Mouse (Mus musculus) ovary, postnatal 36 days (tissue): ENCODE results near the gene Gm20219.

Experiments
- DNase-seq: peaks from one replicate; pipeline ENCODE4 v3.0.0; 2022; ENCODE audit warnings: low spot score, mixed read lengths

Gene Gm20219

DNA sequence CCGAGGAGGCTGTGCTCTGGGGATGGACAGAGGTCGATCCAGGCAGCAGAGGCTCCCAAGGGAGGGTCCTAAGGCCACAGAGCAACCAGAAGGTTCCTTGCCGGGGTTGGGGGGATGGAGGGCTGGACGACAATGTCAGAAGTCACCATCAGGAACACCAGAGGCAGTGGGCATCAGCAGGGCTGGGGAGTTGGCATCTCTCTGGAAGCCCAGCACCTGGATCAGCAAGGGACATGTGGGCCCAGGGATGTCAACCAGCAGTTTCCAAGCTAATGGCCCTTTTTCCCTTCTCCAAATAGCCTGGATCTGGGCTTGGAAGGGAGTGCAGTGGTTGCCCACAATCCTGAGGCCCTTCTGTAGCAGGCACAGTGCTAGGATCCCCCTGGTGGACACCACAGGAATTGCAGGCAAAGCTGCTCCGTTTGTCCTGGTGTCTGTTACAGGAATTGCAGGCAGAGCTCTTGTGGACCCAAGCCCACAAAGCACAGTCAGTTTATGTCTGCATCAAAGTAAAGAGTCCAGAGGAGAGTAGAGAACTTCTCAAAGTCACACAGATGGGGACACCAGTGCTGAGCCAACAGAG, 1.3 kb downstream of the Gm20219 start:
- peak; percentile 55 for DNase-seq

DNA sequence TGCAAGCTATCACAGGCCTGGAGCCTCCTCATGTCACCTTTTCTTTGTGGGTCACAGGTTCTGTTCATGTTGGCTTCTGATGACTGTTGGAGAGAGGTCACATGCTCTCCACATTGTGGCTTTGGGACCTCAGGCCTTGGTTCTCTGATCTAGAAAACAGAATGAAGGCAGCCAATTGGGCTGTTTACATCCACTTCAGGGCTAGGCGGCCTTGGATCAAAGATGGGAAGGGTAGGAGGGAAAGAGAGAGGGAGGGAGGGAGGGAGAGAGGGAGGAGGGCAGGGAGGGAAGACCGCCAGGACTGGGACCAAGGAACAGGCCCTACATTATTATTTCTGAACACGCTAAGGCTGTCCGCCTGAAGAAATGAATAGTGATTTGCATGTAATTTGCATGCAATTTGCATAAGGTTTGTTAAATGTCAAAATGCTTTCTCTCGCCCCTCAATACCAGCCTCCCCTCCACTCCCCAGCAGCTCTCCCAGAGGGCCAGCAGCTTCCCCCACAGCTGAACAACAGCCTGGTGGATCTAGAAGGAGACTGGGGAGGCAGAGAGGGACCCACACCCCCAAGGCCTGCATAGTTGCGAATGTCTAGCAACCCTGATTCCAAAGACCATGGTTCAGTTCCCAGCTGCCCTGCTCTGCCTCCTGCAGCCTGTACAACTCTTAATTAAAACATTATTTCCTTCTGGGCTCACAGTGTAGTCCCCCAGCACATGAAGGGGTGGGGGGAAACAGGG, 2.2 kb downstream of the Gm20219 start:
- peak; percentile 4 for DNase-seq

DNA sequence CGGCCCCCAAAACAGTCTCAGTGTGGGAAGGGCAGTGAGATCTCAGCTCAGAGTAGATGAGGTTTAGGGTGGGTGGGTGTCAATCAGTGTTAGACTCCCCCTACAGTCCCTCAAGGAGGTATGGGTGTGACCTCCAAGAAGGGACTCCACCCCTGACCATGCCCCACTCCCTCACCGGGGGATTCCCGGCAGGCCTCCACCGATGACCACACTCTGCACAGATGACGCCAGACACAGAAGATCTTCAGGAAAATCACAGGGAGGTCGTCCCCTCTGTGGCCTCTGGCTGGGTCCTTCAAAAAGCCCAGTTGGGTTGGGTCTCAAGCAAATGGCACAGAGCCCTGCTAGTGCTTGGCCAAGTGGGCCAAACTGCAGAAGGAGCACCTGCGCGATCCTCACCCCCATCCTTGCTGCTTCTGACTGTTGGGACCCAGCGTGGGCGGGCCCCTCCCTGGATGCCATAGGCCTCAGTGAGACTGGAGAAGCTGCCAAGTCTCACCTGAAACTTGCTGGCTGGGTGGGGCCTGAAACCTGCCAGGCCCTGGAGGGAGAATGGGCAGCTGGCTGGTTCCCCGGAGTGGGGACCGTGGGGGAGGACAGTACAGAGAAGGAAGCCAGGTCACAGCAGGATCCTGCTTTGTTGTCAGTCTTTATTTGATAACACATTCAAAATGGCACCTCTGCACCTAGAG, 3.3 kb downstream of the Gm20219 start:
- peak; percentile 47 for DNase-seq

DNA sequence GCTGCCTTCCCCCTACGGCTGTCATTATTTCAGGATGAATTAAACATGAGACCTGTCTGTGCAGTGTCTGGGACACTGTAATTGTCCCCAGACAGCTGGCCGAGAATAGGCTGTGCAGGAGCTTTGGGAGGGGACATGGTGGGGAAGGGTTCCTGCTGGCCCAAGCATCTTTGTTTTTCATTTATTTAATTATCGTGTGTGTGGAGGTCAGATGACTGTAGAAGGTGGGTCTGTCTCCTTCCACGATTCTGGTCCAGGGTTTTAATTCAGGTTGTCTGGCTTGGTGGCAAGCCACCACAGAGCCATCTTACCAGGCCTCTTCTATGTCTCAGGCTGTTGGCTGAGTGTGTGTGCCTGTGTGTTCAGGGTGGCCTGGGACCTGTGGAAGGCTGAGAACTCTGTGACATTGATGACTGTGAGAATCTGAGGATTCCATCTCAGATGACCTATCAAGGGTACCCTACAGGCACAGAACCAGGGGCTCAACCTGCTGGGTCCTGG, 5.5 kb downstream of the Gm20219 start:
- no peak for DNase-seq

DNA sequence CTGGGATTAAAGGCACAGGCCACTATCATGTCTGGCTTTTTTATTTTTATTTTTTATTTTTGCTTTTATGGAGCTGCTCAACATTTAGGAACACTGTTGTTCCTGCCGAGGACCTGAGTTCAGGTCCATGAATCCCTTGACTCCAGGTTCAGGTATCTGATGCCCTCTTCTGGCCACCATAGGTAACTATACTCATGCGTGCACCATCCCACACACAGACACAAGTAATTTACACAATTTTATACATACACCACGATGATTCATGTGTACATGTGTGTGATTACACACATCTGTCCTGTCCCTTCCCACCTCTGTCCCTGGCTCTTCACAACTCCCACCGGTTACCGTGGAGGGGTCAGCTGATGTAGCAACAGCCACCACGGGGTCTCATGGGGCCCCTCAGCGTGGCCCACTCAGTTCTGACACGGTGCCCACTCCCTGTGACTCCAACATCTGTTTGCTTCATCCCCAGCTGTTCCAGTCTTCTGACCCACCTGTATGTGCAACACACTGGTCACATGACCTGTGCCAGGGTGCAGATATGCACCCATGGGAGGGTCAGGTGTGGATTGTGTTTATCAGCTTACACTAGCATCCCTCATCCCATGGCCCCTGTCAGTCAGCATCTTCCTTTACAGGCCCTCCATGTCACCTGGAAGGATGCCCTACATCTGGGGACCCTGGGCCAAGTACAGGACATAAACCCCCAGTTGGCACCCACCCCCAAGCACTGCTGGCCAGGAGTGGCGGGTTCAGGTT, 6.2 kb downstream of the Gm20219 start:
- DNase-seq: no peak

DNA sequence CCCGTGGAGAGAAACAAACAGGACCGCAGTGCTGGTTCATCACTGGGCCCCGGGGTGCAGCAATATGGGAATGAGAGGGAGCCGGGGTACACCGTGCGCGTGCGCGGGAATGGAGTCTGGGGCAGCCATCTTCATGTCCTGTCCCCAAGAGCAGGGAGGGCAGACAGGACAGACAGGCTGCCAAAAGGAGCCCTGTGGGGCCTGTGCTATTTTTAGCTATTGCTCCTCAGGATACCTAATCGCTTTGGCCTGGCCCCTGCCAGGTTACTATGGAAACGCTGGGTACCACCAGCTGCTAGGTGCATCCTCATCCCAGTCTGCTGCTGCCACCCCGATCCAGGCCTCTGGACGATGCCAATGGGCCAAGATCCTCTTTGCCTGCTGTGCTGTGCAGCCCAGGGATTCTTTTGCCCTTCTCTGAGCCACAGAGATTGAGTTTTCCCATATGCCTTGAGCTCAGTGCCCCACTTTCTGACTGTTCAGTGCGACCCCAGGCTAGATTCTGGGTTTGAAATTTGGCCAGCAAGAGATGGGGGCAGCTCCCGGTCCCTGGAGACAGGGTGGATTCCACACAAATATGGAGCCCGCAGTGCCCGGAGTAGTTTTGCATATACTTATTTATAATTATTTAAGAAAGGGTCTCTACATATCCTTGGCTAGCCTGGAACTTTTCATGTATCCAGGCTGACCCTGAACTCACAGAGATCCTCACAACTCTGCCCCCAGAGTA, 6.9 kb downstream of the Gm20219 start:
- no peak for DNase-seq

DNA sequence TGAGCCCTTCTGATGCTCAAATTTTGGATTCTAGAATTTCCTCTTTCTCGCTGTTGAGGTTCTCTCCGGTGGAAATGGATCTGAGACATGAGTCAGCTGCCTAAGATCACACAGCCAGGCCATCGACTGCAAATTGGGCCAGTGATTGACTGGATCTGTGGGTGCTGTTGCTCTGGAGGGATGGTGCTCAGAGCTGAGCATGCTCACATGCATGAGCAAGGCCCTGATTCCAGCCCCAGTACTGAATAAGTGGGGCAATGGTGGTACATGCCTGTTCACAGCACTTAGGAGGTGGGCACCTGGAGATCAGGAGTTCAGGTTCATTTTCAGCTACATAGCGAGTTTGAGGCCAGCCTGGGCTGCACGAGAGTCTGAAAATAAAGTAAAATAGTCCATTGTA, 7.6 kb downstream of the Gm20219 start:
- DNase-seq: no peak

DNA sequence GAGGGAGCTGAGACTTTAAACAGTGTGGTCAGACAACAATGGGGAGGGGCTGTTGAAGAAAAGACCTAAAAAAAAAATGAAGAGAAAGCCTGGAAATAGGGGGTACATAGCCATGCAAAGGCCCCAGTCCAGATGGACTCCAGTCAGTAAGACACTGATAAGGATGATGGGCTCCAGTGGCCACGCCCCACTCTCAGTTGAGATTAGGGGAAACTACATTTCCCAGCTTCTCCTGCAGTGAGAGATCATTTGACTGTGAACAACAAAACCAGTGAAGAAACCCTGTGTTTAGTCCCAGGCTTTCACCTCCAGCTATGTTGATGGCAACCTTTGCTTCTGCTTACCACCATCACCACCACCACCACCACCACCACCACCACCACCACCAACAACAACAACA, 8.2 kb downstream of the Gm20219 start:
- DNase-seq: no peak

DNA sequence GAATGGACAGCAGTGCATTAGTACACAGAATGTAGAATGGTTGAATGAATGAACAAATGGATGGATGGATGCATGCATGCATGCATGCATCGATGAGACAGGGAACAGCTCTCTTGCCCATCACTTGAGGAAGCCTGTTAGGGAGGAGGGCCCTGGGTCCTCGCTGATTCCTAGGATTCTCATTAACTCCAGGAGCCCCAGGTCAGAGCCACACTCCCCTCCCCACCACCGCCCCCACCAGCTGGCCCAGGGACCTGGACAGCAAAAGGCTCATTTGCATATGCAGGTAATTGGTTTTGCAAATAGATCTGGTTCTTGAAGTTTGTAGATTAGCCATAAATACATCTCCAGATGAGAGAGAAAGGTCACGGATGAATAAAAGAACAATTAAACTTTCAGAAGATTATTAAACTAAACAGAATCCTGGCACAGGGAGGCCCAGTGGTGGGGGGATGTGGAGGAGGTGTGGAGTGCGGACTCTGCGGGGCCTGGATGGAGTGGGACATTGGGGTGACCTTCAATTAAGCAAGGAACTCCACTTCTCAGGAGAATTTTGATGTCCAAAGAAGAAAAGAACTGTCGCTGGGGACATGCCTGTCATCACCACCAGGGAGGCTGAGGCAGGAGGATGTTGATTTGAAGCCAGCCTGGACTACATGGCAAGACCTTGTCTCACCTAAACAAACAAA, 9.3 kb downstream of the Gm20219 start:
- no peak for DNase-seq

DNA sequence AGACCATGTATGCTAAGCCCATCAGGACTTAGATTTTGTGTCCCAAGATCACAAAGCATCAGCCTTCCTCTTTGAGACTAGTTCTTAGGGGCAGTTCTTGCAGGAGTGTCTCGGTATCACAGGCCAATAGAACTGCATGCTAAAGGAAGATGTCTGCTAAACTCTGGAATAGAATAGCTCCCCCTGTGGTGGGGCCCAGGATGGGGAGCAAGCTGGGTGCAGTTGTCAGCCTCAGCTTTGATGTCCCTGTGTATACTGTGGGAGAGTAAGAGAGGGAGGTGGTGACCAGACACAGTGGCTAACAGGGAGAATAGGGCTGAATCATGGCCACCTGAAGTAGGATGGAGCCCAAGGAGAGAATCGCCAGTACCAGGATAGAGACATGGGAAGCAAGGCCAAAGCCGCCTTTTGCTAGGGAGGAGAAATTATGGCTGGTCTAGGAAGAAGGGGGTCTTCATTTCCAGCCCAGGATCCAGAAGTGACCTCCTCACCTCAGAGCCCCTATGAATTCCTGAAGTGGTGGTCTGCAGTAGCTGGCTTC, 10.4 kb downstream of the Gm20219 start:
- DNase-seq: no peak

DNA sequence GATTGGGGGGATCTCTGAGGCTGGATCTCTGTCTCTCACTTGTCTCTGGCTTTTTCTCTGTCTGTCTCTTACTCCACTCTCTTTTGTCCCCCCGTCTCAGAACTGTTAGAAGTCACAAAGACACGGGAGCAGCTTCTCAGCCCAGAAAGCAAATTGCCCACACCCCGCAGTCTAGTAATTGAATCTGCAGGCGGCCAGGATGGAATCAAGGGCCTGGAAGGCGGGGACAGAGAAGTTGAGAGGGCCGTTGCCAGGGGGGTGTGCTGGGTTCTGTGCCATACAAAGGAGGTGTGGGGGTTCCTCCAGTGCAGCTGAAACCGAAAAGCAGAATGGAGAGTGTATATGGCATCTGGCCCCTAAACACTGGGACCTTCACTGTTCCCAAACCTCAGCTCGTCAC, 11.5 kb downstream of the Gm20219 start:
- no peak for DNase-seq

DNA sequence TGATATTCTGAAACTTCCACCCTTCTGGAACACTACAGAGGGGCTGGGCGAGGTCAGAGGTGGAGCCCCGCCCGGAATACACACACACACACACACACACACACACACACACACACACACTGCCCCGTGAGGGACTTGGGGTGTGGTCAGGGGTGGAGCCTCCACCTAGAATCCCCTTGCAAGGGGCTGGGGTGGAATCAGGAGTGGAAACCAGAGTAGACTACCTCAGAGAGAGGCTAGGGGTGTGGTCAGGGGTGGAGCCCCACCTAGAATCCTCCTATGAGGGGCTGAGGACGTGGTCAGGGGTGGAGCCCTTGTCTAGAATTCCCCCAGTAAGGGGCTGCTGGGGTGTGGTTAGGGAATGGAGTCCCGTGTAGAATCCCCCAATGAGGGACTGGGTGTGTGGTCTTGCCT, 13.6 kb downstream of the Gm20219 start:
- DNase-seq: no peak

DNA sequence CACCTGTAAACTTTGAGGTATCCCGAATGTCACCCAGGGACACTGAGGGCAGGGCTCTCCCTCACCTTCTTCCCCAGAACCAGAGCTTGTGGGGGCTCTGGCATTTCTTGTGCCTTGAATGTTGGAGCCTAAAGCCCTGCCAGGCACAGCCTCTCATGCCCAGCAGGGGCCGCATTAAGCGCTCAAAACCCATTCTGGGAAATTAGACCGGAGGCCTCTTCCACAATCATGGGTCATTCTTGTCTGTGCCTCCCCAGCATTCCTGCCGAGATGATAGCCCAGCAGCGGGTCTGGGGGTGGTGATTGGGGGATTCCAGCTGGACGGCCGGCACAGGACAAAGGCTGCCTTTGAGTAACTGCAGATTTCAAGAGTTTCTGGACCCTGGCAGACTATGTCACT, 16.3 kb downstream of the Gm20219 start:
- DNase-seq: no peak

DNA sequence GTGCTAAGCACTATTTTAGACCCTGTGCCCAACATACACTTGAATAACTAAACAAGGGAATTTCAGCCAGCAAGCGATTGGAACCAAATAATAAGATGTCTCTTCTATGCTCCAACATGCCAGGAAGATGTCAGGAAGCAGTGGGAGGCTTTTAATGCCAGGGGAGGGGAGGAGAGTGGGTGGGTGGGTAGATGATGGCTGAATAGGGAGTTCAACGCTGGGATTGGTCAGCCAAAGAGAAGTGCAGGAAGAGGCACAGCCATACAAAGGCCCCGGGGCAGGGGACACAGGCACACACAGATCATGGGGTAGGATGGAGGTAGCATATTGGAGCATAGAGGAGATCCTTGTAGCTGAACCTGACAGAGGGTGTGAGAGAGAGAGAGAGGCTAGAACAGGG, 17.3 kb downstream of the Gm20219 start:
- no peak for DNase-seq

DNA sequence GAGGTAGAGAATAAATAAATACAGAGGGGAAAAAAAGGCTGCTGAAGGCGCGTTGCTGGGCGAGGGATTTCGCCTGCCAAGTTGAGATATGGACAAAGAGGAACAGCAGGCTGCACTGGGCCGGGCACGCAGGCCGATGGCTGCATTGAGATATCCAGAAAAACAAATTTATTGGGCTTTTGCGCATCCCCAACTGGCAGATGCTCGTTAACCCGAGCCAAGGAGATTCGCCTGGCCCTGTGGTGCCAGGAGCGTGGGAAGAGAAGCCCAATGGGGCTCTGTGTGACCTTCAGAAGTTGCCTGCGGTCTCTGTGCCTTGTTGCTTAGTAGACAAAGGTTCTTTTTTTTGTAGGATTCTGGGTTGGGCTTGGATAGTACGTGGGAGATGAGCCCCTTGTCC, 18.0 kb downstream of the Gm20219 start:
- no peak for DNase-seq

DNA sequence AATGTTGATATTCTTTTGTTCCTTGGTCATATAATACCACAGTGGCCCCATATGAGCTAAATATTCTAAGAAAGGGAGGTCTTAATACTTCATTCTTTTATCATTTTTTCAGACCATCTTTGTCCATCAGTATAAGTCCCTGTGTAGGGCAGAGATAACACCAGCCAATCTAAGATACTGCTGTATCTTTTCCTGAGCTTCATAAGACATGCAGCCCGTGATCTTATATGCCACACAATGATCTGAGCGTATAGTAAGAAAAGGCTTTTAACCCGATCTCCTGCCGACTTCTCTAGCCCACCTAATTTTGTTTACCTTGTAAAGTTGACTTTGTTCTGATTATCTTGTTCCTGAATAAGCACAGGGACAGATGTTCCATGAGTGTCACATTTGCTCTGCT, 29.2 kb downstream of the Gm20219 start:
- DNase-seq: no peak

DNA sequence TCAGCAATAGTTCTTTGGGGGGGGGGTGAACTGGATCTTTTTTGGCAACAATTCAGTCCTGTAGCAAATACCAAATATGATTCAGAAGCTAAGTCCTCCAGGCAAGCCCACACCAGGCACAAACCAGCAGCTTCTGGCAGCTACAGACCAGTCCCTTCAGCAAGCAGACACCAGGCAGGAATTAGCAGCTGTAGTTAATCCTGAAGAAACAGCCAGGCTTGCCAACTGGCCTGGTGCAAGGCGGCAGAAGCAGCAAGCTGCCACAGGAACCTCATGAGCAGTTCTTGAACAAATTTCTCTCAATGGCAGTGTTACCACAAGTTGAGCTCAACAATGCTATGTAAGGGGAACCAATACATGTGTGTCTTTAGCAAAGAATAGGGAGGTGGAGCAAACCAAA, 31.4 kb downstream of the Gm20219 start:
- no peak for DNase-seq

DNA sequence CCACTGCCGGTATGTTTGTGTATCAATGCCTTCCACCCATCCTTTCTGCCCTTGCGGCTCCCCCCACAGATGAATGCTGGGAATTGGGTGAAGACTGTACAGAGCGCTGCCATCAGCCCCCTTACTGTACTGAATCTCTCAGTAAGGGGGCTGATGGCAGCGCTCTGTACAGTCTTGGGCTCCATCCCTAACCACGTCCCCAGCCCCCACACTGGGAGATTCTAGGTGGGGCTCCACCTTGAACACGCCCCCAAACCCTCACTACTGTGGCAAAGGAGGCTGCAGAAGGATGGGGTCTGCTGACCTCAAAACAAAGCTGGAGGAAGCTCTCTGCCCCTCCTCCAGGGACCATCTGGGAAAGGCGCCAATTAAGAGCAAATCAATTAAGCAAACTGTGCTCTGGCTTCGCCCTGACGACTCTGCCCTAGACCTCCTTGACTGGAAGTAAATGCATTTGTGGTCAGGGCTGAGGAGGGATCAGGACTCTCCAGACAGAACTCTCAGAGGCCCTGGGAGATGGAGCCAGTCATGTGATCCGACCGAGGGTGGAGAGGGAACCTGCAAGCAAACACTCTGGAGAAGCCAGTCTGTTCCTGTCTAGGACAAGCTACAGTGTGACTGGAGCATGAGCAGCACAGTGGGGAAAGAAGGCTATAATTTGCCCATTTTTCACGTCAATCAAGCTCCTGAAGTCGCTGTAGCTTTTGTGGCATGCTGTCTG, 38.3 kb downstream of the Gm20219 start:
- DNase-seq: no peak

DNA sequence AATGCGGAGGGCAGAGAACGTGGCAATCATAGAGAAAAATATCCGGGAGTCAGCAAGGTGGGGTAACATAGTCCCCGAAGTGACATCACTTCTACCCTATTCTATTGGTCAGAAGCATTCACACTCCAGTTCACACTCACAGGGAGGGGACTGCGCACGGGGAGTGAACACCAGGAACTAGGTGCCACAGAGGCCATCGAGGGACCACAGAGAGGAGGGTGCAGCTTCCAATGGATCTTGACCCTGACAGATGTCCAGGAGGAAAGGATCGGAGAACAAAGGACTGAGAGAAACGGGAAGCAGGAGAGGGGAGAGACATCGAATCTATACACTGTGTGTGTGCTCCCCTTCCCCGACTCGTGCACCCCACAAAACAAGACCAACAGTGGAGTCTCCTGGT, 39.3 kb downstream of the Gm20219 start:
- no peak for DNase-seq

DNA sequence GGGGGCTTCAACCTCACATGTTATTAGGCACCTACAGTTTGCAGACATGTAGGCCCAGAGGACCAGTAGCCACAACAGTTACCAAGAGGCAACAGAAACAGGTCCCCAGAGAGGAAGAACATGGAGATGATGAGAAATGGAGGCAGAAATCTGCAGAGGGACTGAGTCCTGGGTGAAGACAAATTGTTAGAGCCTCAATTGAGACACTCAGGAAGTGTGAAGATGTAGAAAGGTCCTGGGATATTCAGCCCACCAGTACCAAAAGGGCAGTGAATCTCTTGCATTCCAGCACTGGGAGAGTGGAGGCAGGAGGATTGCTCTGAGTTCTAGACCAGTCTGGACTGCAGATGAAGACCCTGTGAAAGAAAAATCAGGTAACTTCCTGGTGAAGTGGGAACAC, 39.9 kb downstream of the Gm20219 start:
- DNase-seq: no peak
